Mouse (Mus musculus): ENCODE measurements around the gene Gm20831.
"Not testable (repeated sequence)": the region's sequence is repeated elsewhere in the genome, so short reads cannot be mapped to it uniquely, and the experiment has no call there.

Gene Gm20831

DNA sequence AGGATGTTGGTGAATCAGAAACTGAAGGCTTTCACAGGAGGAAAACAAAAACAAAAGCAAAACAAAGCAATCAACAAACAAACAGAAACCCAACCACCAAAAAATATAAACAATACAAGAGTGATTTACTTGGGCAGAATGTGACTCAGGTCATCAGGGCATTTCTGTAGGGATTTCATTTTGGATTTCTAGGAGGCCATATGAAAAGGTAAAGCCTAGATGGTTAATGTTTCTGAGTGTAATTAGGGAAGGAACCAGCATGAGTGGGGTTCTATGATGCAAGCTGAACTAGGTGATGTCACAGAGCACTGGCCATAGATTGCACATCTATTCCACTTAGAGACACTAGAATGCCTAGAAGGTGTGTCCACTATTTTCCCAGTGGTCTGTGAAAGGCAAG lies at the start of gene Gm20831, which contains the start of gene Gm20772:
Gene Gm20831, plus strand, starts transcription at position 301 of the 400 bp plus-strand sequence.
Gene Gm20772, plus strand, starts transcription at position 301 of the 400 bp plus-strand sequence.
- DNase-seq (ENCODE audit: low read depth), result not testable (repeated sequence)

DNA sequence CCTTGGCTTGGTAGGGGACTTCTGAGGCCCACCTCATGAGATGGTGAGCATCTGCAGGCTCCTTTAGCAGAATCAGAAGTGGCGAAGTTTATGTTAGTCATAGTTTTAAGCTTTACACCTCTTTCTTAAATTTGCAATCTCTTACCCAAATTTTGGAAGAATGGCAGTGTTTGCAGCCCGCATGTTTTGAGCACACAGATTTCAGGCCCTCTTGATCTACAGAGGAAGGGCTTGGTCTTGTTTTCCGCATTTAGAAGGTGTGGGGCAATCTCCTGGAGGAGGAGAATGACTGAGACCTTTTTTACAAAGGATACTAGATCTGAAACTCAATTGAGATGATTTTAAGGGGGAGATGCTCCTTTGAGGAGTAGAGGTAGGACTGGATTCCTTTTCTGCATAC lies 28.4 kb upstream of the Gm20831 start, which contains the start of gene Gm21904:
Gene Gm21904, minus strand, starts transcription at position 101 of the 400 bp plus-strand sequence.
- not testable (repeated sequence) for DNase-seq (ENCODE audit: low read depth)

- not testable (repeated sequence) for DNase-seq (ENCODE audit: low read depth)
These were observed 62.7 kb downstream of the Gm20831 start, which contains the start of gene Srsy for GRCm38 (mm10) chrY:17937230-17937629. Gene Srsy (minus strand): TSS chrY:17937330.
